Mouse (Mus musculus) cerebellum, adult 2 months (tissue): Measurements from ENCODE around the gene Slc44a5.

Experiments used
- CTCF ChIP-seq: fragments of 200-500 bp; IDR thresholded peaks from 2 replicates; pipeline ENCODE4 v1.5.1; 2011; ENCODE audit warnings: low read depth, mild to moderate bottlenecking, control low read depth, low read length, moderate library complexity, borderline replicate concordance; ENCODE audit not compliant: insufficient read depth
- POLR2A ChIP-seq: fragments of 200-500 bp; IDR thresholded peaks from 2 replicates; pipeline ENCODE4 v1.6.1; 2011; ENCODE audit warnings: low read length, control low read depth, borderline replicate concordance; ENCODE audit not compliant: insufficient read depth

- no peak for TF ChIP-seq POLR2A
- no peak for TF ChIP-seq CTCF
These were observed 169.4 kb downstream of the Slc44a5 start for GRCm38 (mm10) chr3:154142618-154143017.
